Mouse (Mus musculus) midbrain, postnatal 0 days (tissue): ENCODE measurements around the gene Cmtr2. TPM values are rescaled to one million over a fixed set of nuclear protein-coding genes. Genes with fewer than 3 reads are reported as not detected.

Source experiments
- ATAC-seq: fragments of 200-750 bp; cut with Nextera tagmentation; 2 replicates; pipeline ENCODE4 v1.8.0; 2017; ENCODE audit warnings: moderate number of reproducible peaks, mild to moderate bottlenecking, moderate TSS enrichment, moderate library complexity; ENCODE audit not compliant: low FRiP score
- DNase-seq: peaks from one replicate; pipeline ENCODE4 v3.0.0-alpha.2; 2015; ENCODE audit warnings: low spot score
- H3K27ac ChIP-seq: fragments of 300-500 bp; sonication (generic); 2 replicates; pipeline ENCODE4 v1.5.1; 2014; ENCODE audit warnings: low read depth, mild to moderate bottlenecking, low read length, mixed read lengths
- H3K27me3 ChIP-seq: fragments of 300-500 bp; sonication (generic); 2 replicates; pipeline ENCODE4 v1.6.1; 2014; ENCODE audit warnings: low read length, control low read depth, mixed read lengths; ENCODE audit not compliant: insufficient read depth
- H3K36me3 ChIP-seq: fragments of 300-500 bp; sonication (generic); 2 replicates; pipeline ENCODE4 v1.6.1; 2014; ENCODE audit warnings: low read length, control low read depth, mixed read lengths; ENCODE audit not compliant: insufficient read depth
- H3K4me1 ChIP-seq: fragments of 300-500 bp; sonication (generic); 2 replicates; pipeline ENCODE4 v1.6.1; 2014; ENCODE audit warnings: mild to moderate bottlenecking, control low read depth, antibody characterized with exemption, low read length, mixed read lengths; ENCODE audit not compliant: insufficient read depth
- H3K4me2 ChIP-seq: fragments of 300-500 bp; sonication (generic); 2 replicates; pipeline ENCODE4 v1.6.1; 2014; ENCODE audit warnings: low read depth, mild to moderate bottlenecking, low read length, mixed read lengths; ENCODE audit not compliant: poor library complexity, severe bottlenecking
- H3K4me3 ChIP-seq: fragments of 300-500 bp; sonication (generic); 2 replicates; pipeline ENCODE4 v1.5.1; 2014; ENCODE audit warnings: low read depth, mild to moderate bottlenecking, low read length, moderate library complexity
- H3K9ac ChIP-seq: fragments of 300-500 bp; sonication (generic); replicated peaks from 2 replicates; pipeline ENCODE4 v1.6.1; 2014; ENCODE audit warnings: mild to moderate bottlenecking, low read length, moderate library complexity, mixed read lengths; ENCODE audit not compliant: poor library complexity, severe bottlenecking
- H3K9me3 ChIP-seq: fragments of 300-500 bp; sonication (generic); 2 replicates; pipeline ENCODE4 v1.6.1; 2016; ENCODE audit warnings: low read length, control low read depth
- CTCF ChIP-seq: IDR thresholded peaks from 2 replicates; pipeline ENCODE4 v1.5.1; 2016; ENCODE audit warnings: antibody characterized with exemption, mild to moderate bottlenecking
- WGBS: fragments of 180-500 bp; shearing (Covaris S2); extraction: QIAGEN DNeasy Blood & Tissue Kit; methylation state at CpG from one replicate; pipeline ENCODE4 v1.1.7; 2014; 5-methylcytosine and 5-hydroxymethylcytosine counted together
- polyA plus RNA-seq: library from polyadenylated mRNA; unstranded; fragments of >200 nt; fragmentation: Nextera tagmentation; extraction: Ambion mirVana; gene quantifications from 2 replicates; pipeline ENCODE4 v1.2.1, GENCODE M21; 2015
- total RNA-seq: library from RNA; depleted of rRNA; stranded (reverse); fragments of >200 nt; gene quantifications from 2 replicates; pipeline ENCODE4 v1.2.3, GENCODE M21; 2014

Gene Cmtr2
- total and polyA plus RNA-seq, 2 experiments from 2014 or later = 7.4 to 19.1 TPM

DNA sequence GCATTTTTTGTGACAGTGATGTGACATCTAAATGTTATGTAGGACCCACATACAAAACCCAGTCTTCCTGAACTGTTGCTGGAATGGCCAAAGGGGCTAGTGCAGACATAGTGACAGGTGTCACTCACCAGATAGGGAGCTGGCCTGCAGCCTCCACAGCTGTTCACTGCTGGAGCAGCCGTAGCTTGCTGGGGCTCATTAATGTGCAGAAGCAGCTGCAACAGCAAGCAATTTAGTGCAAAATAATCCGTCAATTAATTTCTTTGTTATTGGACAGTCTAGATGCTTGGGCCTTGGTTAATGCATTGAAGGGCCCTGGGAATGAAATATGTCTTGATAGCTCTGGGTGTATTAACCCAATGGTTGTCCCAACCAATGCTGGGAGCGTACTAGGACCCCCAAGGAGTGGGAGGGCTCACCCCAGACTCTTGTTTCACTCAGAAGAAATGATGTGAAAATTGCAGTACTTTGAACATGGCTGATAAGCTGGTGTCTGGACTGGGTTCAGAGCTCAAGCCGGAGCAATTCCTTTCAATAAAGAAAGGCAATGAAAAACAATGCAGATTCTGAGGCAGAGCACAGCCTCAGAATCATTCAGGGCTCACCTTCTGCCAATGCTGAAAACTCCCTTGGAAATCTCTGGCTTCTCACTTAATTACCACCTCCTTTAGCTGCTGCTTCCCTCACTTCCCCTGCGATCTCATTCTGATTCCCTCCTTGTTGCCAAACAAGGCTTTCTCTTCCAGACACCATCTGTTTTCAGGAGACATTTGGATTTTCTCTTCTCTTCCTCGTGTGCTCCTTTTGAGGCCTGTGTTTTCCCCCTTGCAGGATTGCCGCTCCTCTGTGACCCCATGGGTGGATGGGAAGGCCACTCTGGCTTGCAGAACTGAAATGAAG, 27.1 kb downstream of the Cmtr2 start:
- no peak overlapping the region for H3K9ac ChIP-seq
- H3K4me2 ChIP-seq = no peak overlapping the region
- TF ChIP-seq CTCF = no peak
- no peaks in the 10 kb centered on the region for H3K27me3 ChIP-seq
- 53% methylated on average over 7 of the region's 7 CpGs for WGBS
- no peaks in the 10 kb centered on the region for H3K9me3 ChIP-seq
- no peaks in the 10 kb centered on the region for H3K4me1 ChIP-seq
- H3K36me3 ChIP-seq = no peaks in the 10 kb centered on the region
- no peak overlapping the region for H3K27ac ChIP-seq
- no peak overlapping the region for H3K4me3 ChIP-seq
- peak; percentile 29 for DNase-seq
- no peak for ATAC-seq

- 57% methylated on average over 2 of the region's 2 CpGs for WGBS
Observed at GRCm38 (mm10) chr8:110244566-110244965, 29.1 kb downstream of the Cmtr2 start.

DNA sequence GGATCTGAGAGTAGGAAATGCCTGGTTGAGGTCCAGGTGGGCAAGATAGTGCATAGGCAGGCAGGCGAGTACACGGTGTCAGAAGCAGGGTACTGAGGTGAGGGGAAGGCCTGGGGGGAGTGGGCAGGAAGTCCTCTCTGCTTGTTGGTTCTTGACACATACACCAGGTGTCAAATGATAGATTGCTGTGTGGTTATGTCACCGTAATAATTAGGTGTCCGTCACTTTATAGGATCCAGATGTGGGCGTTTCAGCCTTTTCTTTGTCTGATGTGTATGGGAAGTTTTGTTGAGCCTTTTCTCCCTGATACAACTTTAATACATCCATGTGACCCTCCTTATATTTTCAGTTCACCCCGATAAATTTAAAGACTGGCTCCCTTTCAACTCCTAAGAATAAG, 31.8 kb downstream of the Cmtr2 start:
- no peak overlapping the region for H3K27ac ChIP-seq
- no peak for TF ChIP-seq CTCF
- no peak overlapping the region for H3K4me2 ChIP-seq
- H3K36me3 ChIP-seq = no peaks in the 10 kb centered on the region
- no peak for ATAC-seq
- H3K4me1 ChIP-seq = no peaks in the 10 kb centered on the region
- no peaks in the 10 kb centered on the region for H3K9me3 ChIP-seq
- DNase-seq = no peak
- H3K4me3 ChIP-seq = no peak overlapping the region
- WGBS = 90% methylated on average over 6 of the region's 6 CpGs
- no peak overlapping the region for H3K9ac ChIP-seq
- no peaks in the 10 kb centered on the region for H3K27me3 ChIP-seq

More at GRCm38 (mm10) chr8:110244566-110244965, 29.1 kb downstream of the Cmtr2 start:
- Histone ChIP-seq H3K9me3 (no peaks in the 10 kb centered on the region), H3K36me3 (no peaks in the 10 kb centered on the region), H3K4me1 (no peaks in the 10 kb centered on the region), H3K4me2 (no peak overlapping the region), H3K4me3 (no peak overlapping the region), H3K9ac (no peak overlapping the region), H3K27ac (no peak overlapping the region), H3K27me3 (no peaks in the 10 kb centered on the region)
- DNase-seq (no peak), ATAC-seq (no peak)
- no peak for TF ChIP-seq CTCF

DNA sequence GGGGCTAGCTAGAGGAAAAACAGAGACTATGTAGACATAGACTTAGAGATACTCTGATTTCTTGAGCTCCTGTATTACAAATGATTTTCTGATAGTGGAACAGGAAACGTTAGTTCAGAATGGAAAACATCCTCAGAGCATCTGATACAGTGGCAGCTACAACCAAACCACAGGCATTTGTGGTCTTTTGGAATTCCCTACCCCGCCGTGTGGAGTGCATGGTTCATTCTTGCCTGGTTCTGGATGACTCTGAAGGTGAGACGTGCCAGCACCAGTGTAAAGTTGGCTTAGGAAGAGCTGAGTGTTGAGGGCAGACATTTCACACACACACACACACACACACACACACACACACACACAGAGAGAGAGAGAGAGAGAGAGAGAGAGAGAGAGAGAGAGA, 38.5 kb downstream of the Cmtr2 start:
- Histone ChIP-seq H3K36me3 (no peaks in the 10 kb centered on the region), H3K4me1 (no peaks in the 10 kb centered on the region), H3K27ac (no peak overlapping the region), H3K4me3 (no peak overlapping the region), H3K4me2 (no peak overlapping the region), H3K27me3 (no peaks in the 10 kb centered on the region), H3K9me3 (no peaks in the 10 kb centered on the region), H3K9ac (no peak overlapping the region)
- WGBS = 86% methylated on average over 4 of the region's 4 CpGs
- DNase-seq = no peak
- no peak for ATAC-seq
- no peak for TF ChIP-seq CTCF

GRCm38 (mm10) chr8:110265796-110266305, 50.4 kb downstream of the Cmtr2 start:
- H3K9ac ChIP-seq = no peak overlapping the region
- TF ChIP-seq CTCF = no peak
- no peaks in the 10 kb centered on the region for H3K9me3 ChIP-seq
- ATAC-seq = no peak
- no peaks in the 10 kb centered on the region for H3K27me3 ChIP-seq
- no peaks in the 10 kb centered on the region for H3K36me3 ChIP-seq
- no peak overlapping the region for H3K27ac ChIP-seq
- no peaks in the 10 kb centered on the region for H3K4me1 ChIP-seq
- DNase-seq = no peak
- no peak overlapping the region for H3K4me3 ChIP-seq
- WGBS = 68% methylated on average over 11 of the region's 11 CpGs
- no peak overlapping the region for H3K4me2 ChIP-seq

DNA sequence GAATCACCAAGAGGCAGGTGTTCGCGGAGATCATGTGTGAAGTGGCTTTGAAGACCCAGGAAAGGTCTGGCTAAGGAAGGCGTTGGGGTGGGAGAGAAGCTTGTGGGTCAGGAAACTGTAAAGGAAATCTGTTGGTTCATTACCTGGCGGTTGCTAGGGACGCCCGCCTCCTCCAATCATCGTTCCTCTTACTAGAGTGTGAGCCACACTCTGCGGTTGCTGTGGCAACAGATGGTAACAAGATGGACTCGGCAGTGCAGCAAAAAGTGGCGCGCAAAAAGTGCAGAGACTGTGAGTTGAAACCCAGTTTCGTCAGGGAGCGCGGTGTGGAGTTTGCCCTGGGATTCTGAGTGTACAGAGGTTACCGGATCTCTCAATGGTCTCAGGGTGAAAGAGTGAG, 51.3 kb downstream of the Cmtr2 start, which contains the start of gene Hydin:
Hydin (plus strand) TSS at position 237 of the 400 bp plus-strand sequence.
- no peak for TF ChIP-seq CTCF
- Histone ChIP-seq H3K9ac (no peak within 1 kb of the TSS), H3K4me3 (peak within 1 kb of the TSS; percentile 19; the same call in 1 of the 2 replicates), H3K36me3 (no peaks in the 10 kb centered on the region), H3K4me1 (no peaks in the 10 kb centered on the region), H3K27ac (no peak within 1 kb of the TSS), H3K4me2 (peak within 1 kb of the TSS; percentile 49), H3K27me3 (no peaks in the 10 kb centered on the region), H3K9me3 (no peaks in the 10 kb centered on the region)
- peak; percentile 96 for DNase-seq
- under 1% methylated on average over 15 of the region's 15 CpGs for WGBS
- ATAC-seq = peak; percentile 83
